Comparison of ENCODE assay signal across 8 mouse cellular contexts in the genomic region with DNA sequence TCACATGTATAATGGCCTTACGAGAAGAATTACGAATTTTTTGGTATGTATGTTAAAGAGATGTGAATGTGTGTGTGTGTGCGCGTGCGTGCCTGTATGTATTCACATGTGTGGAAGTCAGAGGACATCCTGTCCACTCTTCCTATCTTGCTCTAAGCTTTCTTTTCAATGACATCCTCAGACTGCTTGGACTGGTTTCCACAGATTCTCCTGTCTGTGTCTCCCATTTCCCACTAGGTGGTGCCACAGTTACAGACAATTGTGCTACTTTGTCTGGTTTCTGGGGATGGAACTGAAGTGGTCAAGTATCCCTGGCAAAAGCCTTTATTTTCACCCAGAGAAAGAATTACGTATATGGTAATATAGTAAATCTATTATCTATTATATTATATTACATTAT. TPM values are rescaled to one million over a fixed set of nuclear protein-coding genes. Genes with fewer than 3 reads are reported as not detected.
DNase-seq lines count a peak whose midpoint lies in the region; ATAC-seq and TF ChIP-seq lines count a peak whose summit lies in the region.
"Had no signal": no experiment of that assay in that cellular context is flagged by ENCODE, and none has a peak within 500 bp of the region (broad histone marks: within the 10 kb centered on the region; RNA-seq: fewer than 3 reads in every experiment).

No protein-coding gene starts in this region.

- no peaks in the 10 kb centered on the region for H3K9me3 ChIP-seq in intestine, postnatal 0 days (ENCODE audit: control insufficient read depth)
- no peaks in the 10 kb centered on the region for H3K9me3 ChIP-seq in intestine, embryonic 15.5 days
- H3K9me3 ChIP-seq in E14TG2a.4 (ENCODE audit: low read length): no peaks in the 10 kb centered on the region
- H3K9me3 ChIP-seq: embryonic facial prominence, embryonic 12.5 days had no signal

- no peak overlapping the region for H3K4me3 ChIP-seq in intestine, postnatal 0 days (ENCODE audit: low read depth, low read length)
- no peak overlapping the region for H3K4me3 ChIP-seq in intestine, embryonic 15.5 days (replicated peaks)
- no peak overlapping the region for H3K4me3 ChIP-seq in E14TG2a.4 (replicated peaks; ENCODE audit: low read length)
- H3K4me3 ChIP-seq: embryonic facial prominence, embryonic 12.5 days had no signal

- no peak overlapping the region for H3K27ac ChIP-seq in intestine, postnatal 0 days (ENCODE audit: low read depth, low read length)
- no peak overlapping the region for H3K27ac ChIP-seq in intestine, embryonic 15.5 days
- H3K27ac ChIP-seq: embryonic facial prominence, embryonic 12.5 days had no signal

- H3K9ac ChIP-seq in intestine, postnatal 0 days (ENCODE audit: low read depth, low read length): no peak overlapping the region
- H3K9ac ChIP-seq in intestine, embryonic 15.5 days: no peak overlapping the region
- H3K9ac ChIP-seq: embryonic facial prominence, embryonic 12.5 days had no signal

- peak; percentile 6 for DNase-seq in A20 (ENCODE audit: low read depth, low spot score)
- peak; percentile 33 to 66 for DNase-seq in frontal cortex, postnatal 36 days (ENCODE audit: low spot score in 2 of 2)
- peak; percentile 42 for DNase-seq in lung, postnatal 25 days (ENCODE audit: low spot score)
- DNase-seq in c-Kit-positive CD71-positive TER-119-positive erythroid progenitor cells, embryonic 14.5 days (ENCODE audit: low spot score): no peak

- no peak for ATAC-seq in intestine, postnatal 0 days
- no peak for ATAC-seq in intestine, embryonic 15.5 days

- H3K36me3 ChIP-seq in intestine, postnatal 0 days (ENCODE audit: control insufficient read depth, insufficient read depth): no peaks in the 10 kb centered on the region
- no peaks in the 10 kb centered on the region for H3K36me3 ChIP-seq in intestine, embryonic 15.5 days
- H3K36me3 ChIP-seq in E14TG2a.4 (ENCODE audit: insufficient read depth, low read length): no peaks in the 10 kb centered on the region
- H3K36me3 ChIP-seq: embryonic facial prominence, embryonic 12.5 days had no signal

- peak; percentile 85 for TF ChIP-seq CTCF in intestine, postnatal 0 days (IDR thresholded peaks at IDR 0.05; ENCODE audit: low read depth)
- peak; percentile 43 for TF ChIP-seq CTCF in E14TG2a.4 (conservative IDR thresholded peaks at IDR 0.05; ENCODE audit: low read length)

- peaks cover 26% of the 10 kb centered on the region for H3K27me3 ChIP-seq in intestine, postnatal 0 days (replicated peaks; ENCODE audit: control insufficient read depth, insufficient read depth, low read length)
- H3K27me3 ChIP-seq in intestine, embryonic 15.5 days (replicated peaks): peaks cover 15% of the 10 kb centered on the region
- H3K27me3 ChIP-seq in E14TG2a.4 (ENCODE audit: insufficient read depth, low read length): peaks cover 40% of the 10 kb centered on the region
- H3K27me3 ChIP-seq: embryonic facial prominence, embryonic 12.5 days had no signal

- WGBS in intestine, postnatal 0 days: 58% methylated on average over 6 of the region's 6 CpGs
- 52% methylated on average over 6 of the region's 6 CpGs for WGBS in intestine, embryonic 15.5 days

- H3K4me1 ChIP-seq in intestine, postnatal 0 days (replicated peaks; ENCODE audit: control insufficient read depth, insufficient read depth, low read length): no peaks in the 10 kb centered on the region
- peaks cover 10% of the 10 kb centered on the region; the same call in 1 of the 2 replicates for H3K4me1 ChIP-seq in intestine, embryonic 15.5 days (replicated peaks)
- peaks cover 25% of the 10 kb centered on the region for H3K4me1 ChIP-seq in E14TG2a.4 (replicated peaks; ENCODE audit: low read depth, low read length)
- H3K4me1 ChIP-seq: embryonic facial prominence, embryonic 12.5 days had no signal

- no peak overlapping the region for H3K4me2 ChIP-seq in intestine, postnatal 0 days (replicated peaks; ENCODE audit: low read depth)
- no peak overlapping the region for H3K4me2 ChIP-seq in intestine, embryonic 15.5 days (replicated peaks)
- H3K4me2 ChIP-seq: embryonic facial prominence, embryonic 12.5 days had no signal

RNA-seq across cellular contexts. Expression of a gene that starts 4.0 kb away (rescaled TPM):
- 2.8 and 3.0 TPM in 2 replicates for polyA plus RNA-seq in intestine, postnatal 0 days (2015; fragmentation: Nextera tagmentation; extraction: Ambion mirVana)
- polyA plus RNA-seq in intestine, embryonic 15.5 days (2015; fragmentation: Nextera tagmentation; extraction: Ambion mirVana): 5.1 and 5.3 TPM in 2 replicates
